Mouse (Mus musculus) kidney, adult 2 months (tissue): Measurements from ENCODE around the gene Zfp598.

Experiments used
- CTCF ChIP-seq: fragments of 200-500 bp; conservative IDR thresholded peaks from 2 replicates; pipeline ENCODE4 v1.5.1; 2011; ENCODE audit warnings: low read depth, mild to moderate bottlenecking, control low read depth, low read length, moderate library complexity, mixed read lengths; ENCODE audit not compliant: insufficient read depth, insufficient read length
- POLR2A ChIP-seq: fragments of 200-500 bp; IDR thresholded peaks from one replicate; pipeline ENCODE4 v1.6.1; 2011; ENCODE audit warnings: low read depth, low read length, control low read depth

- no peak for TF ChIP-seq CTCF
- TF ChIP-seq POLR2A: no peak
These were observed 36.3 kb downstream of the Zfp598 start for GRCm38 (mm10) chr17:24705821-24706220.
